Mouse (Mus musculus) hematopoietic stem cell, adult 5-6 weeks (primary cell): Measurements from ENCODE around the gene Rara. TPM values are rescaled to one million over a fixed set of nuclear protein-coding genes. Genes with fewer than 3 reads are reported as not detected.
"Not testable (repeated sequence)": the region's sequence is repeated elsewhere in the genome, so short reads cannot be mapped to it uniquely, and the experiment has no call there.

Source experiments
- ATAC-seq, 2 experiments: fragments of 125-278 bp in 1 of 2; replicated peaks in 1 of 2; 2 replicates each; pipeline ENCODE4 v1.8.0; 2016 to 2017; ENCODE audit warnings: inconsistent platforms in 2 of 2, mild to moderate bottlenecking in 2 of 2, moderate number of reproducible peaks in 2 of 2, low read depth in 1 of 2, moderate TSS enrichment in 1 of 2; ENCODE audit not compliant: low FRiP score in 2 of 2, poor library complexity in 2 of 2, severe bottlenecking in 2 of 2, insufficient read depth in 1 of 2, low TSS enrichment in 1 of 2
- total RNA-seq: library from RNA; stranded (forward); fragments of 172-1452, 232-1000 nt; gene quantifications from 2 replicates; pipeline ENCODE4 v1.2.3, GENCODE M21; 2017

Rara gene
- total RNA-seq, 1 experiment from 2014 or later, result 6.5 TPM

DNA sequence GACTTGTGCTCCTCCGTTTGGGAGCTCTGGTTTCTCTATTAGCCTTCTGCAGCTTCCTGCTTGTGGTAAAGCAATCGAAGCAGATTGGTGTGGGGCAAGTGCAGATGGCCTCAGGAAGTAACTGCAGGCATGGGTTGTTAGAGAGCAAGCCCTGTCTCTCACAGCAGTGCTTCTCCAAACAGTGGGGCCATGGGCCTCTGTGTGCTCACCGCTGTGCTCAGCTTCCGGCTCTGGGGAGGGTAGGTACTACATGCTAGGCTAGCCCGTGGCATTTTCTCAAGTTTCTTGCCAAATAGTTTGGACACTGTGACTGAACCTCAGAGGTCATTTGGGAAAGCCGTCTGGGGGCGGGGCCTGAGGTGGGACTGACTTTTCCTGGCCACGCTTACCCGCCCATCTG is 9.4 kb upstream of the Rara start:
- peak; percentile 91 to 93 for ATAC-seq

DNA sequence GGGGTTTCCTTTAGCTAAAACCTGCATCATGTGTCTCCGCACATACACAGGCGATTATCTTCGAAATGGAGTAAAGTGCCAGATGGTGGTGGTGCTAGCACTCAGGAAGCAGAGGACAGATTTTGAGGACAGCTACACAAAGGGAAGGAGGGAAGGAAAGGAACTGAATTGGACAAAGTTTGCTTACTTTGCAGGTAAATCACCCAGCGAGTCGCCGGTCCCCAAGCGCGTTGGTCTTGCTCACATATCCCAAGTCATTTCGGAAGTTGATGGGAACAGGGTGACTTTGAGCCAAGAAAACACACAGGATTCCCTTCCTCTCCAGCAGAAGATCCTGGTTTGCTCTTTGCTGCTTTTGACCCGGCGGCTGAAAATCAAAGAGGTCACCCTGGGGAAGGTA is 8.6 kb upstream of the Rara start:
- ATAC-seq, result no peak

DNA sequence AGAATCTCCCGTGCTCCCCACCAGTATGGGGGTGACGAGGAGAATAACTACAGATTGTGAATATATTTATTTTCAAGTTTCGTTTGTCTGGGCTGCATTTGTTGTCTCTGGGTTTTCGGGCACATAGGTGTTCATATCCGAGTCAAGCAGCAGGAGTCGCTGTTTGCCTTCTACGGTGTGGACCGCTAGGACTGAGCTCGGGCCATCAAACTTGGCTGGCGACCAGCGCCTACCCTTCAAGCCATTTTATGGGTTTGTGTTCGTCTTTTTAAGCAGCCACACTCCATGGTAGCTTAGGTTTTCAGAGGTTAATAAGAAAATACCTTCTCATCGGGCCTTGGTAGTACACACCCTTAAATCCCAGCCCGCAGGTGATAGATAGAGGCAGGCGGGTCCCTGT is 5.8 kb upstream of the Rara start:
- not testable (repeated sequence) for ATAC-seq

DNA sequence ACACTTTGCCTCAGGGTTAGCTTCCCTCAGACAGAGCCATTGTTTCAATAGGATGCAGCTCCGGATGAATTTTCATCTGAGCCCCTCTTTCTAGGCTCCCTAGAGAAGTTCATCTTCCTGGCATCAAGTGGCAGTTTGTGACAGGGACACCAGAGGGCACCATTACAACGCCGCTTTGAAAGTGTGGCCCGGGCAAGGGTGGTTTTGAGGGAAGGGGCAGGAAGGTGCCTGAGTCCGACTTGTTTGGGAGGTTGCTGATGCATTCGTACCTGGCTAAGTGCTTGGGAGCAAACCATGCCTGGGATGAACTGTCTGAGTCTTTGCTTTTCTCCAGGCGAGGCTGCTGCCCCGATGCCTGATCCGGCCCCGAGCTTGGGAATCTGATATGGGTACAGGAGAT is 5.3 kb upstream of the Rara start:
- not testable (repeated sequence) for ATAC-seq

DNA sequence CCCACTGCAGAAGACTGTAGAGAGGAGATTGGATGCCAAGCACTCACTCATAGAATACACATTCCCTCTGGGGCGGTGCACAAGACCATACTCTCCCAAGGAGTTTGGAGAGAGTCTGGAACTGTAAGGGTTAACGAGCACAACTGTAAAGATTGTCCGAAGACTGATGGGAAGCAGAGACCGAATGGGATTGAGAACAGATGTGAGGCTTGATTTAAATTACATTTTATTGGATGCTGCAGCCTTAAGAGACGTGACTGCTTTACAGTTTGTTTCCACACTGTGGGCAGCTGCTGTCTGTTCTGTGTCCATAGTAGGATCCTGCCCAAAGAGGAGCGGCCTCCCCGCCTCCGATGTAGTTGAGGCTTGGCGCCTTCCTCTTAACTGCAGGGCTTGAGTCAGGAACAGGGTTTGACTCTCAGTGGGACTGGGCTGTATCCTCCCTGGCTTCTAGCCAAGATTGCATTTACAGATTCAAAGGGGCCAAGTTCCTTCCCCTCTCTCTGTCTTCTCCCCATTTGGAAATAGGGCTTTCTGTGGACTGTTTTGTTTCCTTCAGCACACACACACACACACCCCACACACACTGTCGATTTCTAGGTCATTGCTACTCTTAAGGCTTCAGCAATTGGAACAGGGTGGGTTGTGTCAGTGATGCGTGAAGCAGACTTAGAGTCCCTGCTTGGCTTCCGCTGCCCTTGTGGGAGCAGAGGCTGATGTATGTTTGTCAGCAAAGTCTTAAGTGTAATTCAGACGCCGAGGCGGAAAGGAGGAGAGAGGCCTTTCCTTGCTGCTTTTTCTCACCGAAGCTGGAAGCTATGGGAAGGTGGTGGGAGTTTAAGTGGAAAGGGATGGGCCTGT is 4.5 kb upstream of the Rara start:
- not testable (repeated sequence) for ATAC-seq

DNA sequence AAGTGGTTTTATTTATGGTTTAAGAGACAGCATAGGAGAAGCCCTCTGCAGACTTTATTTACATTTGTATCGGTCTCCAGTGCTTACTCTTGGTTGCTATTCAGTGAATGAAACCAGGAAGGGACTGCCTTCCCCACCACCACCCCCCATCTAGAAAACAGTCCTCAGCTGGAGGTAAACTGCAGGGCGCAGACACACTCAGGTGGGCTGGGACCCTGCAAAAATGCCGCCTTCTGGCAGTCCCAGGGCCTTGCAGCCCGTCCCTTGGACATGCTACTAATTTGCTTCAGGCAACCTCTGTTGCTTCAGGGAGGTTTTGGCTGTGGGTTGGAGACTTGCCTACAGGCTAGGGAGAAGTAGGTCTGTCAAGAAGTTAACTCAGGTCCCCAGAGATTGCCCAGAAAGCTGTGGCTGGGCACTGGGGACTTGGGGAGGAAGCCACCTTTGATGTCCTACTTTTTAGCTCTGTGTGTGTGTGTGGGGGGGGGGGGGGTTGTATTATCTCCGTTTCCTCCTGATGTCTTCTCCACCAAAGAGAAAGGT is 2.9 kb upstream of the Rara start:
- 0 out of 4 replicates have a peak, but pooled peaks of 1 of the 2 experiments have one; percentile 15 for ATAC-seq

DNA sequence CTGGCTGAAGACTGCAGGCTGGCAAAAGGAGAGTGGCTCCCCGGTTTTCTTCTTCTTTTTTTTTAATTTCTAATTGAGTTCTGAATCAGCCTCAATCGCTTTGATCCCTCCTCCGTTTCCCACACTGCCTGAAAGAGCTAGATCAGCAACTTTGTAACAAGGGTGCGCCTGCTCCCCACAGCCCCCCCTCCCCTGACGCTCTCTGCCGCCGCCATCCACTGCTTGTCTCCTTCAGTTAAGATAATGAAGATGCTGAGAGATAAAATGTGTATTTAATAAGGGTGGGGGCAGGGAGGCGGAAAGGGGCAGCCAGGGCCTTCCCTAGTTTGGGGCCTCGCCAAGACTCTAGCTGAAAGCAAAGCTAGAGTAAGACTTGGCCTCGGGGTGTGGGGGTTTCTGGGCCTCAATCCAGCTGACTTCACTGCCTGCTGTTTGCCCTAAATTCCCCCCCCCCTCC is 2.3 kb upstream of the Rara start:
- ATAC-seq, result no peak

DNA sequence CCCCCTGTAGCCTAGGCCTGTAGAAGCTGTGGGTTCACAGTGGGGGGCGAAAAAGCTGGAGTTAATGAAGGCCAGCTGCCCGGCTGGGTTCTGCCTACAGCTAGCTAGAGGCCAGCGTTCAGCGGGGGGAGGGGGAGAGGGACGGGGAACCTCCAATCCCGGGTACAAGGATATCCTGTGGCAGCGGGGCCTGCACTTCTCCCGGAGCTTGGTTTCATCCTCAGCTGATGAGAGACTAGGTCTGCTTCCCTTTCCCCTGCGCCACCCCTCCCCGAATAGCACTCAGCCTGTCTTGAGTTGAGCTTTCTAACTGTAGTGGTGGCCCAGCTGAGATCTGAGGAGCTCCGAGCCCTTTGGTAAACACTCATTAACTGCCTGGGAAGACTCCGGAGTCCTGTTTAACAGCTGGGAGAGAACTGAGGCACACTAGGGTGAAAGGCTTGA is 1.7 kb upstream of the Rara start:
- no peak for ATAC-seq

DNA sequence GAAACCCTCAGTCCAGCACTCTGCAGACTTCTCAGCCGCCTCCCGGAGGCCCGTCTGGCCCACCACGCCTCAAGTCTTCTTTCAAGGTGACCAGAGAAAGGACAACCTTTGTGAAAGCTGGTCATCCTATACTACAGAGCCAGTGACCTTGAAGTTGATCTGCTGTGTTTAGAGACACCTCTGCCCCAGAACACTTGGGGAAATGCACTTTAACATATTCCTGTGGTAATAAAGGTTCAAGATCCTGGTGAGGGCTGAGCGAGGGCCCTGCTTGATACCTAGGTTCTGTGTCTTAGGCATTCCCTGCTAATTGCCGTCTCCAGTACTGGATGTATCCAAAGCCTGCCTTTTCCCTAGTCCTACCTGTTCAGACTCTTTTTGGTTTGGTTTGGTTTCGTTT is 1.1 kb upstream of the Rara start:
- ATAC-seq, result no peak

DNA sequence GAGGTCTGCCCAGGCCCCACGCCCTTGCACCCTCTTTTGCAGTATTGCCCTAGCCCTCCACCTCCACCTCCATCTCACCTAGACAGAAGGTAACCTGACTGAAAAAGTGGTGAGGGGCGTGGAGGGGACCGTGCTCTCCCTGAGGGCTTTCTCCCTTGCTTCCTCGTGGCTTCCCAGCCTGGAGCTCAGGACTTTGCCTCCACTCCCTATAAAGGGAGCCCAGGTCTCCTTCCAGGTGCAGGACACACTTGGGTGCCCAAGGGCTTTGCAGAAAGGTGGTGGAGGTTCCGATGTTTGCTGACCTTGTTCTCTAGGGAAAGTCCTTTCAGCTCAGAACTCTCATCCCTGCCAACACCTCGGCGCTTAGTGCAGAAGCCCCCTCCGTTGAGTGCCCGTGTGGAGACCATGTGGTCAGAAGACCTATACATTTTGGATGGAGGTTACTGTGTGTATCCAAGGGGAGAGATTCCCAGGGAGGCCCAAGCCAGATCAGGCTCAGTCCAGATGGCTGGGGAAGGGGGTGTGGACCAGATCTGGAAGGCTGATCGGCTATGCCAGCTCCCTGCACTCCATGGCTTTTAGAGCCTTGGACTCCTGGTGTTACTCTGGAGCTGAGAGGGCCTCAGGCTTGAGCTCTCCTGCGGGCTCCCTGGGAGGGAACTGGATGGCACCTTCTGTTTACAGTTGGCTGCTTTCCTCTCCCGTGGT is 722 bp downstream of the Rara start:
- ATAC-seq, result no peak

DNA sequence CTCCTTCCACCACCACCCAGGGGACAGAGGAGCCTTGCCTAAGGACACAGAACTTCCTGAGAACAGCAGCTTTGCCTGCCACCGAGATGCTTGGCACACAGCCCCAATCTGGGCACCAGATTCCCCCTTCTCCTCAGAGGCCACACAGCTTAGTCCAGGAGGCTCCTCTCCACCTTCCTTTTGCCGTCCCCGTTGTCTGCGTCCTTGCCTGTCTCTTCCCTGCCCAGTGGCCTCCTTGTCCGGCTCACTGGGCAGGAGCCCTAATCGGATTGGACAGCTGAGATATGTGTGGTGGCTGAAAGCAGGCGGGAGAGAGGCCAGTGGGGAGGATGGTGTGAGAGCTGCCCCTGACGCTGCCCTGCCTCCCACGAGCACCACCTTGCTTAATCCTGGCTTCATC is 1.9 kb downstream of the Rara start:
- no peak for ATAC-seq

DNA sequence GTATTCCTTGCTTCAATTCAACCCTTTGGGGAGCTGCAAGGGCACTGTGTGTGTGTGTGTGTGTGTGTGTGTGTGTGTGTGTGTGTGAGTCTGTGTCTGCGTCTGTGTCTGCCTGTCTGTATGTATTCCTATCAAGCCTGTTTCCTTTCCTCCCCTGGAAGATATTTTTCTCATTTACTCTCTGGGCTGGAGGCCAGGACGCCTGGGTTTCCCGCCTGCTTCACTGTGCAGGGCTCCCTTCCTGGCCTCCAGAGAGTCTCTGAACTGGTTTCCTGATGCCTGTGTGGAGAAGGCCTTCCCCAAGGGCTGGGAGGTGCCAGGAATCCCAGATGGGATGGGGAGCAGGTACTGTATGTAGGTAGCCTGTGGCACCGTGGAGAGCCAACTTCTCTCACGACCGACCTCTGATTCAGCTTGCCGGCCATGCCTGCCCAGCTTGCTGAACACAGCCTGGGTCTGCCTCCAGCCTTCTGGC is 2.5 kb downstream of the Rara start:
- ATAC-seq, result no peak

DNA sequence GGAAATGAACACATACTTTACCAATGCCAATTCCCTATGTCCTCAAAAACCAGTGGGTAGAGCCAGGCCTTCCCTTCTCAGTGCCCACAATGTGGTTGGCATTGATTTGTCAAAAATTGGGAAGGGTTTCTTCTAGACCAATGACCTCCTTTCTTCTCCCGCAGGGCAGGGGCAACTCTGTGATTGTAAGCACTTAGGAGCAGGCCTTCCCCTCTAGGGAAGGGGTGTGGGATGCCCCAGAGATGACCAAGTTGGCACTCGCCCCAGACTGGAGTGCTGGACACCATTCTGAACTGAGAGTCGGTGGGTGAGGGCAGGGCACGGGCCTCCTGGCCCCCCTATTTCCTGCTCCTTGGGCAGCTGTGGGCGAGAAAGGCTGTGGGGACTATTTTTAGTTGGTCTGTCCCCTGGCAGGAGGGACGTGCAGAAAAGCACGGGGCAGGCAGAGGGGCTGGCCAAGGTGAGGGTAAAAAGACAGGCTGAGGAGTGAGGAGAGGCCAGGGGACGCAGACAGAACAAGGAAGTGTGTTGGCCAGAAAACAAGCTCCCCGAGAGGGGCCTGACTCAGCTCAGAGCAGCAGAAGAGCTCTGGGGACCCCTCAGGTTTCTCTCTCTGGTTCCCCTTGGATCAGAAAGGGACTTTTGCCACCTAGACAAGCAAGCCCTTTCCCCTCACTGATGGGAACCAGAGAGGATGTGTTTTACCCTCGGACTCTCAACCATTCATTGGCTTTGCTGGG is 3.3 kb downstream of the Rara start:
- peak in 1 of 2 experiments; percentile 35; a peak in 2 of 4 replicates for ATAC-seq

DNA sequence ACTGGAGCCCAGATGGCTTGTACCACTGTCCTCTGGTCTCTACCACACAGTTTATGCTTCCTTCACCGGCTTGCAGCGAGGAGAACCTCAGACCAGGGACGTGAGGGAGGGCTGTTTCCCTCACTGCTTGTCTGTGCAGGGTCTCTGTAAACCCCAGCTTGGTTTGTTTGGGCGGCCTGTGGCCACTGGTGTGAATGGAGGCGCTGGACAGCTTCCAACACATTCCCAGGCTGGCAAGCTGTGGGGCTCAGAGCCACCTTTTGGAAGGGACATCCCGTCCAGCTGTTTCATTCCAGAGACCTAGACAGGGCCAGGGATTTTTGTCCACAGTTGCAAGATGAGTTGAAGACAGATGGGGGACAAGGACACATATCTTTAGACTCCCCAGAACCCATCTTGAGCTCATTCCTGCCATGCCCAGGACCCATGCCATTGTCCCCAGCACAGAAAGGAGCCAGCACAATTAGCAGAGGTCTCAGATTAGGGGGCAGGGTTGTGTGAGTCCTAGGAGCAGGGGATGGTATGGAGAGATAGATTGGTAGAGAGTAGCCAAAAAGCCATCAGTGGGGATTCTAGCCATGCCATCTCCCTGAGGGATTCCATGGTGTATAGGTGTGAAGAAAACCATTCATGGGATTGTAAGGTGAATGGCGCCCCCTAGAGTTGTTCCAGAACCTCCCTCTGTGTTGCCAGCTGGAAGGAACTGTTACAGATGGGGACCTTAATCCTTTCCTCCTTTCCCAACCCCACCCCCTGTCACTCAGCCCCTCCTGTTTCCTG is 4.1 kb downstream of the Rara start:
- no peak for ATAC-seq

DNA sequence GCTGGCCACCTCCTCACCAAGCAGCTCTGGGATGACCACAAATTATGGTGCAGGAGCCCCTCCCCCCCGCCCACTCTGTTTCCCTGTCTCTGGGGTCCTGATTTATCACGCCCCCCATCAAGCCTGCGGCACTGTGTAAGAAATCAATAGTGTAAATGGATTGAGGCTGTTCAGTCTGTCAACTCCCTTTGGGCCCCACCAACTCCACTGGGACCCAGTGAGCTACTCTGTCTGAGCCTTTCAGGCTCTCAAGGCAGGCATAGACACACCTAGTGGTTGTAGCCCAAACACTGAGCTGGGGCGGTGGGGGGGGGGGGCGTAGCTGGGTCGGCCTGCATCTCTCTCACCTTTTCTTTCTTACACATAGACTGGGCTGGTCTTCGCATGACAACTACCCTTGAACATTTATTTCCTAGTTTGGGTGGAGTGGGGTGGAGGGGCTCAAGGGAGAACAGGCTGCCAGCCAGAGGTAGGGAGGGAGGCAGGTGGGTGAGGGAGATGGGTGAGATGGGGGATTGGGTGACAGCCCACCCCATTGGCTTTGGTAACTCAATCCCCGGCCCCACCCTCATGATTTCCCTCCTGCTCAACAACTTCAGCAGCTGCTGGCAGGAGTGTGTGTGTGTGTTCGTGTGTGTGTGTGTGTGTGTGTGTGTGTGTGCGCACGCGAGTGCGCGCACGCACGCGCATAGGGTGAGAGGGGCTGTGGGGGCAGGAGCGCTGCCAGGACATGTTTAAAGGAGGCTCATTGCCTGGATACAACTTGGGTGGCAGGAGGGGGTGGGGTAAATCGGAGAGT is 4.9 kb downstream of the Rara start:
- no peak for ATAC-seq

DNA sequence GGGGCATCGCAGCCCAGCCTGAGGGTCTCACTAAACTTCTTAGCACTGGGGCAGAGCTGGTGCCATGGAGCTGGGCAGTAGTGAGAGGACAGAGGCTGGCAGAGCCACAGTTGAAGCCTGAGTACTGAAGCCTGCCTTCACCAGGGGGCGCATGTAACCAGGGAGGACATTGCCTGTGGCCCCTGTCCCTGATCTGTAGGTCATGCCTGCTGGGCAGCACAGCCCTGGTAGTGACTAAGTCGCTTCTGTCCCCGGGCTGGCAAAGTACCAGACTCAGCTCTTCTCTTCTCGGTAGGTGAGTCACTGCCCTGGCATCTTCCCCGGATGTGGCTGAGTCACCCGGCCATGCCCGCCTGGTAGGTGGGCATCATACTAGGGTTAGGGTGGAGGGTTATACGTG is 5.5 kb downstream of the Rara start:
- ATAC-seq, result peak in 1 of 2 experiments; percentile 29; a peak in 1 of 4 replicates
